Mouse (Mus musculus): ENCODE measurements at regions not wholly inside any gene's neighbourhood (a gene's known extent, or its start where the extent isn't known, plus 50 kb on each side); places are given as distances from the start of the nearest gene placed in this dataset.

DNA sequence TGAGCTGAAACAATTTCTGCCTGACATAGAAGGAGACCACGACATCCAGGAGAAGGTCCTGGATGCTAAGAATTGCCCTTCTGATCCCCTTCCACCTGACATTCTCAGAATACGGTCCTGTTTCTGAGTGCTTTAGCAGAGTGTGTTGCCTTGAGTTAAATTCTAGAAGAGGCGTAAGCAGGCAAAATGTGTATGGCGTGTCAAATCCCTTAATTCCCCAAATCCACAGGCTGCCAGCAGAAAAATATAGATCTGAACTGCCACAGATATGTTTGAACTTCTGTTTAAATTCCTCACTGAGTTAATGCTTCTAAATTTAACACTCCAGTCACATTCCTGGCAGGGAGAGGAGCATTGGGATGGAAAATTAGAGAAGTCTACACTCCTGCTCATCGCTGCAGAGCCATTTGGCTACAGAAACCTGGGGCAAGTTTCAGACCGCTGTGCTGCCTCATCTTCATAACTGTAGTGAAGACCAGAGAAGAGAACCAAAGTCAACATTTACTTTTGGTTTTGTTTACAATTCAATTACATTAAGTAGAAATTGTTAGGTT lies 364.3 kb upstream of the Tmem229a start:
- TF ChIP-seq POLR2A (IDR thresholded peaks at IDR 0.05; ENCODE audit: extremely low read depth, insufficient read depth, low read length) (no peak), CTCF (IDR thresholded peaks at IDR 0.05; ENCODE audit: extremely low read depth, insufficient read depth, low read length) (no peak)

All from cortical plate, adult 2 months (tissue).